Mouse (Mus musculus) retina, adult 2 months (tissue): ENCODE results near the gene Tmem222.
A peak's percentile ranks its signal among the peaks of the same experiment; 100 is the strongest.

Experiments
- DNase-seq: peaks from one replicate; pipeline ENCODE4 v3.0.0-alpha.2; 2012; ENCODE audit warnings: low read depth, low spot score

The Tmem222 gene

GRCm38 (mm10) chr4:133277104-133278026, at the start of gene Tmem222:
Tmem222 (minus strand) TSS chr4:133277792.
- DNase-seq: peak; percentile 87

DNA sequence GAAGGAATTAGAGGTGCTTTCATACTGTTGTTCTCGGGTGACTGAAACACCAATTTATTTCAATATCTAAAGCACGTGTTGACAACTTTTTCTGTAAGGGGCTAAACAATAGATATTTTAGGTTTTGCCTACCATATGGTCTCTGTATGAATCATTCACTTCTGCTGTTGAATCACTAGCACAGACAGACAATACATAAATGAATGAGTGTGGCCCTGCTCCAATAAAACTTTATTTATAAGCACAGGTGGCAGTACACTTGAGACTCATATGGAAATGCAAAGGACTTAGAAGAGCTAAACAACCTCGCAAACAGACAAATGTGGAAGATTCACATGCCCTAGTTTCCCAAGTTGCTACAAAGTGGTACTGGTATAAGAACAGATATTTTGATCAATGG, 42.1 kb upstream of the Tmem222 start:
- no peak for DNase-seq

DNA sequence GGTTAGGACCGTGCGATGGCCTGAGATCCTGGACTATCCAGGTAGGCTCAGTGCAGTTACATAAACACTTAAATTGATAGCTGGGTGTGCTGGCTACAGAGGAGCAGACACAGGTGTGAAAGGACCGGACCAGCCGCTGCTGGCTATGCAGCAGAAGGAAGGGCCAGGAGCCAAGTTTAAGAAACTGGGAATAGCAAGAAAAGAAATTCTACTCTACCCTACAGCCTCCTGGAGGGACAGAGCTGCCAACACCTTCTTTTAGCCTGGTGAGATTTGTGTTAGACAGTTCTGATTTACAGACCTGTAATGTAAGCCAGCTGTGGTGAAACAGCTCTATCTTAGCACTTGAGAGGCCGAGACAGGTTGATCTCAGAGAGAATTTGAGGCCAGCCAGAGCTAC, 38.4 kb upstream of the Tmem222 start:
- DNase-seq: no peak

DNA sequence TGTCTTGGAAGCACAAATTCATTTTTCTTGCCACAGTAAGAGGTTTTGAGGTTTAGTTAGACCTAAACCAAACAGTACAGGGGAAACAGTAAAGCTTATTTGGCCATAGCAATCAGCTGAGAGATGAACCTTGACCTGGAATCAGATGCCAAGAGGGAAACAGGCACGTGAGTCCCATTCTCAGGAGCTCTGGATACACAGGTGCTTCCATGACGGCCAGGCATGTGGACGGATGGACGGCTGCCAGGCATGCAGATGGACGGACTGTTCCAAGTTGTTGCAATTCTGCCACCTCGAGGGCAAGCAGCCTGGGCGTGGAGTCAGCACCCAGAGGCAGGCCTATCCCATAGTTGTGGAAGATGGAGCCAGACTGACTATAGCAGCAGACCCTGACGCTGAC, 37.3 kb upstream of the Tmem222 start:
- no peak for DNase-seq

GRCm38 (mm10) chr4:133309948-133310347, 32.4 kb upstream of the Tmem222 start:
- DNase-seq: peak; percentile 56

DNA sequence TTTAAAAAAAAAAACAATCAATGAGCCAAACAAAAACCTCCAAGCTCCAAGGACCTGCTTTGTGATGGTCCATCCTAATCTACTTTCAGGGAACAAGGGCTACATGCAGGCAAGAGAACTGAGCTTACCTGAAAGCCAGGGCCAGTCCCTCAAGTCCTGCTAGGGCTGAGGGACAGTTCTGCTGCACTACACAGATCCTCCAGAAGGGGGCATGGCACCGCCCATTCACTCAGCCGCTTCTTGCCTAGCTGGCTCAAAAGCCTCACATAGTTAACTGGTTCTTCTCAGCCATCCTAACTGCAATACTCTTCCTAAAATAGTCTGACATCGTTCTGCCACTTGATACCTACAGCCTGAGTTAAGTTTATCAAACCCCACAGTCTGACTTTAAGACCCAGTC, 29.7 kb upstream of the Tmem222 start:
- no peak for DNase-seq

GRCm38 (mm10) chr4:133305825-133306224, 28.2 kb upstream of the Tmem222 start:
- no peak for DNase-seq

DNA sequence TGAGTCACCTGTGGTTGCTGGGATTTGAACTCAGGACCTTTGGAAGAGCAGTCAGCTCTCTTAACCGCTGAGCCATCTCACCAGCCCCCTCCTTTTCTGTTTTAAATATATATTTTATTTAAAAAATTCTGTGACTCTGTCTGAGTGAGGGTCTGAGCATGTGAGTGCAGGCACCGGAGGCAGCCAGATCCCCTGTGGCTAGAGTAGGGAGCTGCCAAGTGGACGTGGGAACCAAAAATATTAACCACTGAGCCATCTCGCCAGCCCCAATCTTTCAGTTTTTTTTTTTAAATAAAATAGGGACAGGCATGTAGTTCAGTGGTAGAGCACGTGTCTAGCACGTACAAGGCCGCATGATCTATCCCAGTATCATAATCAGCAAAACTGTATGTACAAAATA, 27.2 kb upstream of the Tmem222 start:
- no peak for DNase-seq

- no peak for DNase-seq
Measured at GRCm38 (mm10) chr4:133302668-133303067, 25.1 kb upstream of the Tmem222 start.

GRCm38 (mm10) chr4:133301802-133302201, 24.2 kb upstream of the Tmem222 start:
- no peak for DNase-seq

GRCm38 (mm10) chr4:133300421-133300820, 22.8 kb upstream of the Tmem222 start:
- no peak for DNase-seq

GRCm38 (mm10) chr4:133299701-133300100, 22.1 kb upstream of the Tmem222 start:
- DNase-seq: no peak

- no peak for DNase-seq
Measured at GRCm38 (mm10) chr4:133298516-133299365, 21.1 kb upstream of the Tmem222 start.

GRCm38 (mm10) chr4:133297801-133298238, 20.2 kb upstream of the Tmem222 start:
- no peak for DNase-seq

DNA sequence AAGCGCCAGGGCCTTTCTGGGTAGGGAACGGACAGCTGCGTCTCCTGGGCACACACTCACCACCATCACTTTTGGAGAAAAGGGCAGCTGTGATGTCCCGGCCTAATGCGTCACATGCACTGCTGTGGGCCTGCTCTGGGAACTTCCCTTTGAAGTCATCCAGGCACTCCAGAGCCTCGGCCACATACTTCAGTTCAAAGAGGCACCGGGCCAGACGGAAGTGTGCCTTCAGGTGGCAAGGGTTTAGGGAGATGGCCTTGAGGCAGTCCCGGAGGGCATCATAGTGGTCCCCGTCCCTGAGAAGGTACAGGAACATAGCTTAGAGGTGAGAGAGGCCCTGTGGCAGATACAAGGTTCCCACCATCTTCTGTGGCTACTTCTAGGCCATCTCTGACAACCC, 19.8 kb upstream of the Tmem222 start:
- no peak for DNase-seq

DNA sequence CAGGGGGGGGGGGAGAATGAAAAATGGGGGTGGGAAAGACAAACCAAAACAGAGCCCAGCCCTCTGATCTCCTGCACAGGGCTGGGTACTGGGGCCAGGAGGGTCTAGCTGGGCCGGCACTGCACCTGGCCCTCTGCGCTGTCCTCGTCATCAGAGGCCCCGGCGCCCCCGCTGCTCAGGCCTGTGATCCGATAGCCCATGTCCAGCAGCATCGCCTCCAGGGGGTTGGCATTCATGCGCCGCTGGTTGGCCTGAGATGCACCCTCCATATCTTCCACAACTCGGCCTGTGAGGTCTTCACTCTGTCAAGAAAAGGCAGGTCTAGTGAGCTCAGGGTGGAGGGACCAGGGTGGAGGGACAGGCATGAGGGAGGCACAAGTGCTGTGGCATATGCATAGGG, 16.5 kb upstream of the Tmem222 start:
- no peak for DNase-seq

DNA sequence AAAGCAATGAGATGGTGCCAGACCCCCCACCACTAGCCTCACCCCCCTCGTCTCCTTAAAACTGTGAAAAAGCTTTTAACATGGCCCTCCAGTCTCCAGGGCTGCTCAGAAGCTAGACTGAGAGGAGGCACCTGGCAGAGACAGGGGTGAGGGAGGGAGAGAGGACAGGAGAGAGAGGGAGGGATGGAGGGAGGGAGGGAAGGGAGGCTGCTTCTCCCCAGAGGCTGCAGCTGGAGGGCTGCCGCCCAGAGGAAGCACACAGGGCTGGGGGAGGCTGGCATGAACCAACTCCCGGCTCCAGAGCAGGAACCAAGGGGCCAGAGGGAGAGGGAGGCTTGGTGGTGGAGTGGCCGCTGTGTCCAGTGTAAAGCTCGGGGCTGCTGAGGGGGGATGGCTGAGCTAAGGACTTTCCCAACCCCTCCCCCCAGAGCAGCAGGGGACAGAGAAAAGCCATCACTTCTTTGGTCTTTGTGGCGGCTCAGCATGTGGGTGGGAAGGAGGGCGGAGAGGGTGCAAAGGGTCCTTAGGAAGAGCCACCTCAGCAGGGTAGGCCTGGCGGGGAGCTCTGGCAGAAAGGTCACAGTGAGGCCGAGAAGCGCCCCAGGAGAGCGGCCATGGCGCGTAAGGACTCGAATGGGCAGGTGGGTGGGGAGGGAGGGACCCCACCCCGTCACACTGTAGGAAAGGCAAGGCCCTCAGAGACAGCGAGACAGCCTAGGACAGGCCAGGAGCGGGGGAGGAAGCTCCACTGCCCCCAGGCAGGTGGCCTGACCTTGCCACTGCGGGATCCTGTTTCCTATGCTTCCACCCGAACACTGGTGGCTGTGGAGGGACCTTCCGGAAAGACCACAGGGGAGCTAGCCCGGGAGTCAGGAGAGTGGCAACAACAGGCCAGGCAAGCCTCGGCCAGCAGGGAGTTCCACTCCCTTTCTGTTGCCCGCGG, 15.6 kb upstream of the Tmem222 start:
- DNase-seq: no peak

DNA sequence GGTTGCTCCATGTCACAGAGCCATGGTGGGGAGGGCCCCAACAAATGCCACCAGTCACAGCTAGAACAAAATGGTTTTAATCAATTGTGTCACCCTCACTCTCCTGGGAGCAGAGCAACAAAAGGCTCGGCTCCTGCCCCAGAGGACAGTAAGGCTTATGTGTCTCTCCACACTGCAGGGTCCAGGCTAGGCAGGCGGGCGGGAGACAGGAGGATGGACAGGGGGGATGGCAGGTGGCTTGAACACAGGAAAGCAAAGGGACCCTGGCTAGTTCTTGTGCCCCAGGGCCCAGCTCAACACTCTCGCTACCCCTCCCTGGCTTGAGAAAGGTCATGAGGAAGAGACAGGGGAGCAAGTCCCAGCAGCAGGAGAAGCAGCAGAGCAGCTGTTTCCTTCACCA, 14.8 kb upstream of the Tmem222 start:
- no peak for DNase-seq

DNA sequence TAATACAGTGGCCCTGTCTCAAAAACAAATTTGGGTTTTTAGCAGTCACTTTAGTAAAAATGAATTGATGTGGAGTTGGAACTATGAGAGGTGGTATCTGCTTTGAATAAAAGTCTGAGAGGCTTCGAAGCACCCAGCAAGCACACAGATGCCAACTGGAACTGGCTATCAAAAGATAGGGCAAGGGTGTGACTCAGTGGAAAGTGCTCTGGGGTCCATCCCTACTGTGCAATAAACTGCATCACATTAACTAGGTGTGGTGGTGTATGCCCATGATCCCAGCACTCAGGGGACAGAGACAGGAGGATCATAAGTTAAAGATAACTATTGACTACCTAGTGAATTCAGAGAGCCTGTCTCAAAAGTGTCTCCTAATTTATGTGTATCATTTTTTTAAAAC, 13.7 kb upstream of the Tmem222 start:
- DNase-seq: no peak

DNA sequence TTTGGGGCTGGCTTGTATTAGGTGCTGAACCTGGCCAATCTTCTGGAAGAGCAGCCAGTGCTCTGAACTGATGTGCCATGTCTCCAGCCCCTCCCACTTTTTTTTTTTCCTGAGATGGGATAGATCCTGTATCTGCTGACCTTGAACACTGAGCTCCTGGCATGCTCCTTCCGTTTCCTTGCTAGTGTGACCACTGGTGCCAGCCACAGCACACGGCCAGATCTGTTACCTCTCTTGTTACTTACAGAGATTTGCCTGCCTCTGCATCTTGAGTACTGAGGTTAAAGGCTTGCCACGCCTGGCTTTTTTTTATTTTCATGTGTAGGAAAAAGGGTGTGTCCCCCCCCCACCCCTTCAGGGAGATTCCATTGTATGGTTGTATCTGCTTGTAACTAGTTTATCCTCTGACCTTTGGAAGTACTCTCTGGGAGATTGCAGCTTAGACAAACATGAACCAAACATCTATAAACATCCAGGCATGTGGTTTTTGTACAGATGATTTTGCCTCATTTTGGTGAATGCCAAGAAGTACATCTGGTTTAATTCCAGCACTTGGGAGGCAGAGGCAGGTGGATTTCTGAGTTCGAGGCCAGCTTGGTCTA, 9.0 kb upstream of the Tmem222 start:
- DNase-seq: no peak

DNA sequence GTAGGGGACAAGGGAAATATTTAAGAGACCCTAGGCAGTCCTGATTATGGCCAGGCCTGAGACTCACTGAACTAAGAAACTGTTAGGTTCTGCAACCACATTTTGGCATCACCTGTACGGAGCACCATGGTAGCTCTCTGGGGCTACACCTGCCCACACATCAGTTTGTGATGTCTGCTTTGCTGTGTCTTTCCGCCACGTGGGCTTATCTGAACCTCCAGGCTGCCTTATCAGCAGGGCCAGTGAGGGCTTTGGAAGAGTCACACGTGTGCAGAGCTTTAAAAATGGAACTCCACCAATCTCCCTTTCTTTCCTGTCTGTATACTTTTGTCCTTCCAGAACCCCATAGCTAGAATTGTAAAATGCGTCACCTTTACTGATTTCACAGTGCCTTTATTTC, 8.4 kb upstream of the Tmem222 start:
- no peak for DNase-seq
